Mouse (Mus musculus) lung, postnatal 36 days (tissue): ENCODE measurements around the gene Marcksl1.

Experiments
- DNase-seq: peaks from one replicate; pipeline ENCODE4 v3.0.0; 2022; ENCODE audit warnings: mixed read lengths

Gene Marcksl1

DNA sequence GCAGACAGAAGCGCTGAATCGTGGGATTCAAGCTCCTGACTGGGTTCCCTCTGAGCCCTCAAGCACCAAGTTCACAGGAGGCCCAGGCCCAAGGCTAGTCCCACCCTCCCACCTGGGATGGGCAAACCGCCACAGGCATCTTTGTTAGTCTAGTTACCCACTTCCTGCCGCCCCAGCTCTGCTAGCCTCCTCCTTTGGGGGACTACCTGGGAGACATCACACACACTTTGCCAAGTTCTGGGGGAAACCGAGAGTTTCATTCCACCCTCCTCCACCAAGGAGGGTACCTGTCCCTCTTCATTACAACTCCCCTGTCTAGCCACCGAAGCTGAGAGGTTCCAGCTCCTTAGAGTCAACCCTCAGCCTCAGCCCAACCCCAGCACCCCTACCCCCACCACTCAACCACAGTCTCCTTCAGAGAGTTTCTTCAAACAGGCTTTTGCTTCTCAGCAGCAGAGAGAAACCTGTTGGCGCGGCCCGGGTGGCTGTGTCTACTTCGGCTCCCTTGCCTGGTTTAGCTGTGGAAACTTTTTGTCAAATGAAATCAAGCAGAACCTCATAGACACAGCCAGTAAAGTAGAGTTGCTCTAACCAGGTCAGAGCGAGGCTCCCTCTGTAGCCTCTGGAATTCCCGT is 45.1 kb downstream of the Marcksl1 start:
- no peak for DNase-seq

DNA sequence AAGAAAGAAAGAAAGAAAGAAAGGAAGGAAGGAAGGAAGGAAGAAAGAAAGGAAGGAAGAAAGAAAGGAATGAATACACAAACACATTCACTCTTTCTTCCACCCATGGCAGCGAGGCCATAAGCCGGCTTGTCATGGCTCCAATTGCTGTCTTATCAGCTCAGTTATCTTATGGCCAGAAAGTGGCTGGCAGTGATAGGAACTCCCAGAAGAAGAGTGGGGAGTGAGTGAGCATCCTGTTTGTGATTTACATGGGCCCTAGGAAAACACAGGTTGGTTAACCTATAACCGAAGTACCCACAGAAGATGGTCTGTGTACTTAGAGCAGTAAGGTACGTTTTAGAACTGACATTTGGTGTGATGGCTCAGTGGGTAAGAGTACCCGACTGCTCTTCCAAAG is 47.8 kb downstream of the Marcksl1 start:
- no peak for DNase-seq

DNA sequence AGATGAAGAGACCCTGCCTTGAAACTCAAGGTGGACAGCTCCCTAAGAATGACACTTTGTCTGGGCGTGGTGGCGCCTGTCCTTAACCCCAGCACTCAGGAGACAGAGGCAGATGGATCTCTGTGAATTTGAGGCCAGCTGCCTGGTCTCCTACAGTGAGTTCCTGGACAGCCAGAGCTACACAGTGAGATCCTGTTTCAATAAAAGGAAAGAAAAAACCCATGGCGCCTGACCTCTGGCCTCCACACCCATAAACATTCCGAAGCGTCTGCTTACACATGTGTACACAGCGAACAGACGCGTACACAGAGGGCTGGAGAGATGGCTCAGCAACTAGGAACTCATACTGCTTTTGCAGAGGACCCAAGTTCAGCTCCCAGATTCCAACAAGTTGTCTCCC is 50.3 kb downstream of the Marcksl1 start:
- no peak for DNase-seq

DNA sequence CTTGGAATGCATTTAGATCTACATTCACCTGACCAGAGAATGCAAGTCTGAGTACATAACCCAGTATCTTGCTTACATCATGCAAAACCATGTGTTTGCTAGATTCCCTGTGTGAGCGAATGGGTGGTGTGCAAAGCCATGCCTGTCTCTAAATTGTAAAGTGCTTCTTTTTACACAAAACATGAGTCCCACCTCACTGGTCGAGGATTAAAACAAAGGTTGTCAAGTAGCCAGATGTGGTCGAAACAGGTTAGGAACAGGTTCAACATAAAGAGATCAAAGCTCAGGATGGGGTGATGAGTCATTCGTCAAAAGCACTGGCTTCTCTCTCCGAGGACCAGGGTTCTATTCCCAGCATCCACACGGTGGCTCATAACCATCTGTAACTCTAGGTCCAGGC is 51.8 kb downstream of the Marcksl1 start:
- DNase-seq: no peak
